Mouse (Mus musculus): ENCODE data around the gene Epha2.

Gene Epha2

DNA sequence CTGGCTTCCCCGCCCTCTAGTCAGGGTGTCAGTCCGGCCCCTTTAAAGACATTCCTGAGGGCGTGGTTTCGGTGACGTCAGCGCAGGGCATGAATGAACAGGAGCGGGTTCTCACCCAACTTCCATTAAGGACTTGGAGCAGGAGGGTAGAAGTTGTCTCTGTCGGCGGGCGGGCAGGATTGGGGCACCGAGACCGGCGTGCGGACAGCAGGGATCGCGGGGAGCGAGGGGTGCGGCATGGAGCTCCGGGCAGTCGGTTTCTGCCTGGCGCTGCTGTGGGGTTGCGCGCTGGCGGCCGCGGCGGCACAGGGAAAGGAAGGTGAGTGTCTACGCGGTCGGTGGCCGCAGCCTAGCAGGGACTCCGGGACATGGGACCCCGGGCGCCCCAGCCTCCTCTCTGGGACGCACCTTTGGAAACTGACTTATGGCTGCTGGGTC is at the start of gene Epha2:
Epha2 (plus strand) TSS at position 125 of the 438 bp plus-strand sequence.
- Histone ChIP-seq H3K4me1 (replicated peaks; ENCODE audit: low read depth, low read length) (peaks cover 87% of the 10 kb centered on the region), H3K9me3 (ENCODE audit: low read length) (no peaks in the 10 kb centered on the region), H3K4me3 (replicated peaks; ENCODE audit: low read length) (peak within 1 kb of the TSS; percentile 99), H3K36me3 (ENCODE audit: insufficient read depth, low read length) (peaks cover 49% of the 10 kb centered on the region), H3K27me3 (ENCODE audit: insufficient read depth, low read length) (no peaks in the 10 kb centered on the region)
- TF ChIP-seq NANOG (IDR thresholded peaks at IDR 0.05; ENCODE audit: borderline replicate concordance, low read length) (no peak), POU5F1 (IDR thresholded peaks at IDR 0.05; ENCODE audit: borderline replicate concordance, low read length) (no peak), CTCF (conservative IDR thresholded peaks at IDR 0.05; ENCODE audit: low read length) (no peak)

DNA sequence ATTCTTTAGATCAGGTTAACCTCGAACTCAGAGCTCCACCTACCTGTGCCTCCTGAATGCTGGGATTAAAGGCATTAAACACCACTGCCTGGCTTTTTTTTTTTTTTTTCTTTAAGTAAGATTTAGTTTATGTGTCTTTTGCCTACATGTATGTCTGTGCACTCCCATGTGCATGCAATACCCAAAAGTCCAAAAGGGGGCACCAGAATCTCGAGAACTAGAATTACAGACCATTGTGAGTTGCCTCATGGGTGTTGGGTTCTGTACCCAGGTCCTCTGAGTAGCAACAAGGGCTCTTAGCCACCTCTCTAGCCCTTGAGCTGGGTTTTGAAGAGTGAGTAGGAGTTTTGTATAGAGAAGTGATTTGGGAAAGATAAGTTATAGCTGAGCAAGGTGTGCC is 48.4 kb upstream of the Epha2 start:
- Histone ChIP-seq H3K9me3 (ENCODE audit: low read length) (peaks cover 1% of the 10 kb centered on the region; the same call in 1 of the 2 replicates), H3K4me3 (replicated peaks; ENCODE audit: low read length) (no peak overlapping the region), H3K4me1 (replicated peaks; ENCODE audit: low read depth, low read length) (peaks cover 58% of the 10 kb centered on the region), H3K36me3 (ENCODE audit: insufficient read depth, low read length) (no peaks in the 10 kb centered on the region), H3K27me3 (ENCODE audit: insufficient read depth, low read length) (peaks cover 34% of the 10 kb centered on the region)
- TF ChIP-seq POU5F1 (IDR thresholded peaks at IDR 0.05; ENCODE audit: borderline replicate concordance, low read length) (no peak), CTCF (conservative IDR thresholded peaks at IDR 0.05; ENCODE audit: low read length) (peak; percentile 45), NANOG (IDR thresholded peaks at IDR 0.05; ENCODE audit: borderline replicate concordance, low read length) (no peak)

DNA sequence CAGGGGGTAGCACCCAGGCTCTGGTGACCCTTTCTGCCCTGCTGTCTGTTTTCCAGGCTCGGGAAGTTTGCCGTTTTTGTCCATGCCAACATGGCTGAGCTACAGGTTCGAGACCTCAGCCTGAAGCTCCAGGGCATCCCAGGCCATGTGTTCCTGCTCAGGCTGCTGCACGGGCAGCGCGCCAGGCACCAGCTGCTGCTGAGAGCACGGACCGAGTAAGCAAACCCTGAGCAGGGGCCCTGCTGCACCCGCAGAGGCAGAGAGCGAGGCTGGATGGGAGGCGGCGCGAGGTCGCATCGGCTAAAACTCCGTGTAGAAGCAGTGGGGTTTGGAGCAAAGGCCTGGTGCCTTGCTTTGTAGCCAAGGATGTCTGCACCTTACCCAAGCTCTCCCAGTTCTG is 46.8 kb upstream of the Epha2 start:
- Histone ChIP-seq H3K27me3 (ENCODE audit: insufficient read depth, low read length) (peaks cover 25% of the 10 kb centered on the region), H3K9me3 (ENCODE audit: low read length) (peaks cover 4% of the 10 kb centered on the region; the same call in 1 of the 2 replicates), H3K36me3 (ENCODE audit: insufficient read depth, low read length) (no peaks in the 10 kb centered on the region), H3K4me3 (replicated peaks; ENCODE audit: low read length) (peak overlapping the region; percentile 66), H3K4me1 (replicated peaks; ENCODE audit: low read depth, low read length) (peaks cover 52% of the 10 kb centered on the region)
- TF ChIP-seq POU5F1 (IDR thresholded peaks at IDR 0.05; ENCODE audit: borderline replicate concordance, low read length) (no peak), CTCF (conservative IDR thresholded peaks at IDR 0.05; ENCODE audit: low read length) (no peak), NANOG (IDR thresholded peaks at IDR 0.05; ENCODE audit: borderline replicate concordance, low read length) (no peak)

DNA sequence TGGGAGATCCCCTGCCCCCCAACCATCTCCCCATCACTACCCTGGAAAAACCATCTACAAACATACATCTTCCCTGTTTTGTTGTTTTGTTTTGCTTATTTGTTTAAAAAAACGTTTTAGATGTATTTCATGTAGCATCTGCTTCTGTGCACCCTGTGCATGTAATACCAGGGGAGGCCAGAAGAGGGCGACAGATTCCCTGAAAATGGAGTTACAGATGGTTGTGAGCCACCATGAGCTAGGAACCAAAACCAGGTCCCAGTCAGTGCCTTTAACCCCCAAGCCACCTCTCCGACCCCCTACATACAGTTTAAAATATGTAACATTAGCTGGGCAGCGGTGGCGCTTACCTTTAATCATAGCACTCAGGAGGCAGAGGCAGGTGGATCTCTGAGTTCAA is 43.6 kb upstream of the Epha2 start:
- Histone ChIP-seq H3K4me3 (replicated peaks; ENCODE audit: low read length) (no peak overlapping the region), H3K9me3 (ENCODE audit: low read length) (peaks cover 23% of the 10 kb centered on the region), H3K36me3 (ENCODE audit: insufficient read depth, low read length) (no peaks in the 10 kb centered on the region), H3K27me3 (ENCODE audit: insufficient read depth, low read length) (peaks cover 7% of the 10 kb centered on the region; the same call in 1 of the 2 replicates), H3K4me1 (replicated peaks; ENCODE audit: low read depth, low read length) (peaks cover 53% of the 10 kb centered on the region)
- TF ChIP-seq NANOG (IDR thresholded peaks at IDR 0.05; ENCODE audit: borderline replicate concordance, low read length) (no peak), CTCF (conservative IDR thresholded peaks at IDR 0.05; ENCODE audit: low read length) (peak; percentile 99)

DNA sequence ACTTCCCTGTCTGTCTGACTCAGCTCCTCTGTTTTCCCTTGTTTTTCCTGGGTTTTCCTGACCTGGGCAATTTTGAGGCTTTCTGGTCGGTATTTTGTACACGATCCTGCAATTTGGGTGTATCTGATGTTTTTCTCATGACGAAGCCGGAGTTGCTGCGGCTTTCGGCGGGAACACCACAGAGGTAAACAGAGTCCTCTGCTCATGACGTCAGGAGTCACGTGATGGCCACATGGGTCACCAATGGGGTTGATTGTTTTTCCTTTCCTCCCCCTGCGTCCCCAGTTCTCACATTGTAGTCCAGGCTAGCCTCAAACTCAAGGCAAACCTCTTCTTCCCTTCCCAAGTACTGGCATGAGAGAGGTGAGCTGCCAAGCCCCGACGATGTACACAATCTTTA is 41.6 kb upstream of the Epha2 start:
- TF ChIP-seq NANOG (IDR thresholded peaks at IDR 0.05; ENCODE audit: borderline replicate concordance, low read length) (no peak), CTCF (conservative IDR thresholded peaks at IDR 0.05; ENCODE audit: low read length) (no peak), POU5F1 (IDR thresholded peaks at IDR 0.05; ENCODE audit: borderline replicate concordance, low read length) (no peak)
- no peak overlapping the region; the same call in 1 of the 2 replicates for H3K4me3 ChIP-seq (replicated peaks; ENCODE audit: low read length)
- peaks cover 40% of the 10 kb centered on the region for H3K4me1 ChIP-seq (replicated peaks; ENCODE audit: low read depth, low read length)
- no peaks in the 10 kb centered on the region for H3K36me3 ChIP-seq (ENCODE audit: insufficient read depth, low read length)
- peaks cover 24% of the 10 kb centered on the region for H3K9me3 ChIP-seq (ENCODE audit: low read length)
- 0 out of 2 replicates have a peak, but pooled peaks cover 4% of the 10 kb centered on the region for H3K27me3 ChIP-seq (ENCODE audit: insufficient read depth, low read length)

DNA sequence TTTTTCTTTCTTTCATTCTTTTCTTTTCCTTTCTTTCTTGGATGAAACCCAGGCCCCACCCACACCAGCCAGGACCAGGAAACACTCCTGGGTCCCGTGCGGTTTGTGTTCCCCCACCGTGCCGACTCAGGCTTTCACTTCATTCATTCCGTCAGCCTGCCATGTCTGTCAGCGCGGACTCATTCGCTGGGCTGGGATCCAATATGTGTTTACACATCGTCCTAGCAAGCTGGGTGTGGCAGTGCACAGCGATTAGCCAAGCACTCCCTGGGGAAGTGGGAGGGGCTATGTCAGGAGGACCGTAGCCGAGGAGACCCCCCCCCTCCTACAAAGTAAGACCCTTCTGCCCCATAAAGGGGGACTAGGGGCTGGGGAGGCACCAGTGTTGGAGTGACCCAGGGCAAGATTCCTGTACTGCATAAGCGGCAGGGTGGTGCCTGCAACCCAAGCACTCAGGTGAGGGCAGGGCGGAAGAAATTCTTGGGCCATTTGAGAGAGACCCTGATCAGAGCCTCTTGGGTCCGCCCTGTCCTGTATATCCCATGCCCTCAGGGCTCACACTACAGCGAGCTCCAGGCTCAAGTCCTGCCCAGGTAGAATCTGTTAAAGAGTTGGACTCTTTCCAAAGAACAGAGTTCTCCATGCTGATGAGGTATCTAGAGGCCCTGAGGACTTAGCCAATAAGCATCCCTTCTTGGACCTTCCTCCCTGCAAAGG is 40.9 kb upstream of the Epha2 start:
- Histone ChIP-seq H3K27me3 (ENCODE audit: insufficient read depth, low read length) (no peaks in the 10 kb centered on the region), H3K36me3 (ENCODE audit: insufficient read depth, low read length) (no peaks in the 10 kb centered on the region), H3K9me3 (ENCODE audit: low read length) (peaks cover 24% of the 10 kb centered on the region), H3K4me1 (replicated peaks; ENCODE audit: low read depth, low read length) (peaks cover 33% of the 10 kb centered on the region), H3K4me3 (replicated peaks; ENCODE audit: low read length) (peak overlapping the region; percentile 24)
- TF ChIP-seq POU5F1 (IDR thresholded peaks at IDR 0.05; ENCODE audit: borderline replicate concordance, low read length) (no peak), CTCF (conservative IDR thresholded peaks at IDR 0.05; ENCODE audit: low read length) (no peak), NANOG (IDR thresholded peaks at IDR 0.05; ENCODE audit: borderline replicate concordance, low read length) (no peak)

DNA sequence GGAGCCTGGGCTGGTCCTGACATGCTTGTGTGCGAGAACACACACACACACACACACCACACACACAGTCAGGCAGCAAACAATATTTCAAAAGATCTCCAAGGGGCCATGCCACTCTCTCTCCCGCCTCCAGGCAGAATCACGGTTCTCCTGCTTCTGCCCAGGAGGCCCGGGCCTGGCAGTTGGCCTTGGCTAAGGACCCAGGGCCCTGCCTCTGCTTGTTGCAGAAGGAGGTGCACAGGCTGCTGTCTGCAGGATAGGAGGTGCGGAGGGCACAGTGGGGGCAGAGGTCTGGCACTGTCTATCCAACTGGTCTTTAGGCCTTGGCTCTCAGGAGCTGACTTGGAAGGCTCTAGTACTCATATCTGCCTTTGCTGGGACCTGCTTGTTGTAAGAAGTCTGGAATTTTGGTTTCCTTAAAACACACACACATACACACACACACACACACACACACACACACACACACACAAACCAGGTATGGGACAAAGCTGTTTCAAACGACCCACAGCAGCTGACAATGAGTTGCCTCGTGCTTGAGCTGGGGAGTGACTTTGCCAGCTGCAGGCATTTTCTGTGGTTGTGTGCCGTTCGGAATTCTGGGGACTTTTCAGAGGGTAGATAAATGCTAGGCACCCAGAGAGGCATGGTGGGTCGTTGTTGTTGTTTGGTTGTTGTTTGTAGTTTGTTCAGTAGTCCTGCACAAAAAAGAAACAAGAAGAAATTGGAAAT is 38.0 kb upstream of the Epha2 start:
- no peaks in the 10 kb centered on the region for H3K36me3 ChIP-seq (ENCODE audit: insufficient read depth, low read length)
- H3K9me3 ChIP-seq (ENCODE audit: low read length) = peaks cover 20% of the 10 kb centered on the region
- no peaks in the 10 kb centered on the region for H3K27me3 ChIP-seq (ENCODE audit: insufficient read depth, low read length)
- H3K4me3 ChIP-seq (replicated peaks; ENCODE audit: low read length) = no peak overlapping the region
- TF ChIP-seq CTCF (conservative IDR thresholded peaks at IDR 0.05; ENCODE audit: low read length) = no peak
- no peak for TF ChIP-seq POU5F1 (IDR thresholded peaks at IDR 0.05; ENCODE audit: borderline replicate concordance, low read length)
- TF ChIP-seq NANOG (IDR thresholded peaks at IDR 0.05; ENCODE audit: borderline replicate concordance, low read length) = no peak
- peaks cover 28% of the 10 kb centered on the region for H3K4me1 ChIP-seq (replicated peaks; ENCODE audit: low read depth, low read length)

DNA sequence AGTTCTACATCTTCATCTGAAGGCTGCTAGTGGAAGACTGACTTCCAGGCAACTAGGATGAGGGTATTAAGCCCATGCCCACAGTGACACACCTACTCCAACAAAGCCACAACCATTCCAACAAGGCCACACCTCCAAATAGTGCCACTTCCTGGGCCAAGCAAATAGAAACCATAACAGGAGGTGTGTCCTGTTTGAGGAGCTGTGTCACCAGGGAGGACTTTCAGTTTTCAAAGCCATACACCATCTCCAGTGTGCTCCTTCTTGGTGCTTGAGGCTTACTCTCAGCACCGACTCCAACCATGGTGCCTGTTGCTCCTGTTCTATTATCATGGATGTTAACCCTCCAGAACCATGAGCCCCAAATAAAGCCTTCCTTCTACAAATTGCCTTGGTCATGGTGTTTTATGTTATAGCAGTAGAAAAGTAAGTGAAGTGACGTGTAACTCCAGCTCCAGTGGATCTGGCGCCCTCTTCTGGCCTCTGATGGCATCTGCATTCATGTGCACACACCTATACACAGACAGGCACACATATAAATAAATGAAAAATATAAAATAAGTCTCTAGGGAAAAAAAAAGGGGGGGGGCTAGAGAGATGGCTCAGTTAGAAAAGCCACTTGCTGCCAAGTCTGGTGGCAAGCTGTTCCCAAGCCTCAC is 34.9 kb upstream of the Epha2 start:
- Histone ChIP-seq H3K9me3 (ENCODE audit: low read length) (peaks cover 13% of the 10 kb centered on the region), H3K4me1 (replicated peaks; ENCODE audit: low read depth, low read length) (peaks cover 29% of the 10 kb centered on the region), H3K27me3 (ENCODE audit: insufficient read depth, low read length) (no peaks in the 10 kb centered on the region), H3K36me3 (ENCODE audit: insufficient read depth, low read length) (no peaks in the 10 kb centered on the region), H3K4me3 (replicated peaks; ENCODE audit: low read length) (no peak overlapping the region)
- TF ChIP-seq CTCF (conservative IDR thresholded peaks at IDR 0.05; ENCODE audit: low read length) = no peak
- TF ChIP-seq POU5F1 (IDR thresholded peaks at IDR 0.05; ENCODE audit: borderline replicate concordance, low read length) = no peak
- TF ChIP-seq NANOG (IDR thresholded peaks at IDR 0.05; ENCODE audit: borderline replicate concordance, low read length) = no peak
